Mouse (Mus musculus): ENCODE results near the gene Dhrs3. TPM values are rescaled to one million over a fixed set of nuclear protein-coding genes. Genes with fewer than 3 reads are reported as not detected.

The Dhrs3 gene
- total RNA-seq, 2 experiments from 2014 or later: 114 to 133 TPM

DNA sequence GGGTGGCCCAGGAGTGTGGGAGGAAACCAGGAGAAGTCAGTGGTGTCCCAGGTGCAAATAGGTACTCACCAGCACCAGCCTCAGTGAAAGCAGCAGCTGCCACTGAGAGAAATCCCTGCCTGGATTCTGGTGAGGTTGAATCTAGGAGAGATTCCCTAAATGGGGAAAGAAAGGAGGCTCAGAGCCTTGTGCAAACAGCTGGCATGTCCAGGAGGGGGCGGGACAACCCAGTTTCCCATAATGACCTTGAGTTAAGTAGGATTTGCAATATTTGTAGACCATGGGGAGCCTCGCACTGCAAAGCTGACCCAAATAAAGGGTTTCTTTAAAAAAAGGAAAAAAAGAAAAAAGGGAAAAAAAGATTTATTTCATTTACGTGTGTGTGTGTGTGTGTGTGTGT is 3.7 kb downstream of the Dhrs3 start:
- peak; percentile 83 to 84 for DNase-seq

DNA sequence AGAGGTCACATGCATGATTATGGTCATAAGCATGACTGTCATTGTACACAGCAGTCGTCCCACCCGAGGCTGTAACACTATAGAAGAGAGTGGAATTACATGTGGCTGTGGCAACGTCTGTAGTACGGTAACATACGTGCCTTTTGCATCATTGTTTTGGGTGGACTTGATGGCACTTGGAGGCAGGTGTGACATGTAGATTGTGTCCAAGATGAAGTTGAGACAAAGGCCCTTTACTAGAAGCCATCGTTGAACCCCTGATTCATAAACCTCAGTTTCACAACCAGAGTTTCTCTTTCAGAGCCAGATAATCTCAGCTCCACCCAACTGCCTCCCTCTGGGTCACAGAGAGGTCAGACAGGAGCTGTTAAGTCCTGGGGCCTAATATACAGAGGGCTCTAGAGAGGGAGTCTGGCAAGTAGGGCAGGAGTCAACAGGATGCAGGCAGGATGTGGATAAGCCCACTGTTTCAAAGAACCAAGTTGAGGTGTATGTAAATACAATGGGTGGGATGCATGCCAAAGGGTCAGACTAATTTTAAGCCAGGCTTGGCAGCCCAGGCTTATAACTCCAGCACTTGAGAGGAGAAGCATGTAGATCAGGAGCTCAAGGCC is 5.5 kb downstream of the Dhrs3 start:
- peak; percentile 83 to 93 for DNase-seq

DNA sequence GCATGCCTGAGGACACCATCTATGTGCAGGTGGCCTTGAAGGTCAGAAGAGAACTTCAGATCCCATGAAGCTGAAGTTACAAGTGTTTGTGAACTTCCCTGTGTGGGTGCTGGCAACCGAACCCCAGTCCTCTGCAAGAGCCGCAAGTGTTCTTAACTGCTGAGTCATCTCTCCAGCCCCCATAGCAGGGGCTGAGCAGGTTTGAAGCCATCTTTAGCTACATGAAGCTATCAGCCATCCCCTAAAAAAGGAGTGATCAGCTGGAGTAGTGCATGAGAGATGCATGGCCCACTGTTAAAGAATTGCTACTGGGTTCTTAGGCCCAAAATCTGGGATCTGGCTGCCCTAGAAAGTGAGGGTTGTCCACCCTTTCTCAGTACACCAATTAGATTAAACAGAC is 6.1 kb downstream of the Dhrs3 start:
- DNase-seq: no peak

DNA sequence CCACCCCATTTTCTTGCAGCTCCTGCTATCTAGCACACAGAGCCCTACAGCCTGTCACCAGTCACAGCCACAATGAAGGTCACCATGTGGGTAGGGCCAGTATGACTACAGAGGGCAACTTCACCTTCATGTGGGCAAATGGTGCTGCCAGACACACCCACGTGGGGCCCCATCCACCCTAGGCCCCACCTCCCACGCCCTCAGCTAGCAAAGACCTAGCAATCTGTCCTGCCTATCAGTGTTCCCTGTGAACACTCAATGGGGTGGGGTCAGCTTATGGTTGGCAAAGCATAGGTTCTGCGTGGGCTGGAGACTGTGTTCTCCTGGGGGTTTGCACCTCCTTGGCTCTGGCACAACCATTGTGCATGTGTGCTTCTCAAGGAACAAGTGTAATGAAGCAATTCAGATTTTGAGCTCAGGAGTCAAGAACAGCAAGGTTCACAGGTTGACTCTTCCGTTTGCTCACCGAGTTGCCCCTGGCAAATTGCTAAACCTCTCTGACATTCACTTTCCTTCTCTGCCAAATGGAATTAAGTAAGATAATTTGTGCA is 9.0 kb downstream of the Dhrs3 start:
- DNase-seq: peak in 1 of 2 experiments; percentile 42

DNA sequence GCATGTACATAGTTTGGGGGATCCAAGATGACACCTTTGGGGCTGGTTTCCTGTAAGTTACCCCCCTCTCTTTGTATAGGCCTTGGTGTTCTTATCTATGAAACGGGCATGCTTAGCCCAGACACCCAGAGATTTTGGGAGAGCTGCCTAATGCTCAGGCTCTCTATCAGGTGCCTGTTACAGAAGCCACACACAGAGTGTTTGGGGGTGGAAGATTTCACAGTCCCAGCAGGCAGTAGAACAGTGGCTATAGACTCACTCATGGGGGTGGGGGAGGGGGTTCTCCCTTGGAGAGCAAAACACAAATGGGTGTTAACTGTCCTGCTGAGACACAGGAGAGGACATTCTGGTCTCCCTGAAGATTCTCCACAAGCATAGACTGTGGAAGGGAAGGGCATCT is 10.5 kb downstream of the Dhrs3 start:
- DNase-seq: no peak

DNA sequence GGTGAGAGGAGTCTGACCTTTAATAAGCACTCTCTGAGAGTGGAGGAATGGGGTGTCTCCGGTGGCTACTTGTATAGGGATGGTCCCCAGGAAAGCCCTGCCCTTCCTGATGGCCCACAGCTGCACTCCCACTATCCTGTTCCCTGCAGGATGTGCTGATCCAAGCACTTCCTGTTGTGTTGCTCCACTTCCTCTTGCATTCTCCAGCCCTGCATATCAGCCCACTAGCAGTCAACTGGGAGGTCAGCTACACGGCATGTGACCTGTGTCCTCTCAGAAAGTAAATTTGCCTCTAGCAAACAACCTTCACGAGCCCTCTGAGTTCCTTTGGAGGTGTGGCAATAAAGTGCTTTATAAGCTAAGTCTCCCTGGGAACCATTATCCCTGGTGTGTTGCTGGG is 11.3 kb downstream of the Dhrs3 start:
- peak; percentile 76 to 92 for DNase-seq

DNA sequence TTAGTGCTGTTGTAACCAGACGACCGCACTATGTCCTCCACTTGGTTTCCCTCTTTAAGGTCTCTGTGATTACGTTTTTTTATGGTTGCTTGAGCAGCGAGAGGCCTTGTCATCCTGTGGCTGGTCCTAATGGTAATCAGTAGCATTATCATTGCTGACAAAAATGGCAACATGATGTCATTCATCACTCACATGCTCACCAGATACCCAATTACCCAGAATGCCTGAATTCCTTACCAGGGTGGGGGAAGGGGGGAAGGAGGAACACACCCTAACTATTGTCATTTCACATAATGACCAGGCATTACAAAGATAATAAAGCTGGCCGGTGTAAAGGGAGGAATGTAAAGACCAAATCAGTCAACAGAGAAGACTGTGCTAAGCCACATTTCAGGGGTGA is 12.5 kb downstream of the Dhrs3 start:
- DNase-seq: peak in 1 of 2 experiments; percentile 41

DNA sequence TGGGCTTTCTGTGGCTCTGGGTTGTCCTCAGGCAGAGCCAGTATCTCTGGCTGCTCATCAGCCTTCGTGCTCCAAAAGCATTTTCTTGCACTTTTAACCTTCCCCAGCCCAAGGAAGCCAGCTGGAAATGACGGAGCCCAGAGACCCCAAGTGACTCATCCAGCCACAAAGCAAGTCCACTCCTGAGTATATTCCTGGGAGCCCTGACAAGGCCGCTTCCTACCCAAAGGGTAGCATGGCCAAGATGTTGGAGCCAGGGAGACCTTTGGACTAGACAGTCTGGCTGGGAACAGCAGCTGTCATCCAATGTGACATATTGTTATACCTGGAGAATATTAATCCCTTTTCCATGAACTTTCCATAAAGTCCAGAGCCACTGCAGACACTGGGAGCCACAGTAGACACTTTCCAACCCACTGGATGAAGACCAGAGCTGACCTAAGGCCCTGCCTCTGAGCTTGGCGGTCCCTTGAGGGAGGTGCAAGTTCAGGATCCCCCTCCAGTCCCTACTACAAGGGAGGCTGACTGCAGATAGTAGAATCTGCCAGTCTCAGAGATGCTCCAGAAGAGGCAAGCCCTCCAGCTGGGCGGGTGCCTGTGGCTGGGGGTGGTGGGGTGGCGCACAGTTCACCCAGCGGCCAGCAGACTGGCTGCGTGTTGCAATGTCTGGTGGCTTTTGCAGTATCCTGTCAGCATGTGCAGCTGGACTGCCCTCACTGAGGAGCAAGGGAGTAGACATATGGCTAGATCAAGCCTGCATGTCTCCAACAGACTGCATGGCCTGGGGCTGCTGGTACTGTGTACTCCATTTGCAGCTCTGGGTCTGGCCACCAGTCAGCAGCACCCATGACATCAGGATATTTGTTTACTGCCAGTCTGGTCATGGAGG is 13.6 kb downstream of the Dhrs3 start:
- DNase-seq: peak; percentile 80 to 88

DNA sequence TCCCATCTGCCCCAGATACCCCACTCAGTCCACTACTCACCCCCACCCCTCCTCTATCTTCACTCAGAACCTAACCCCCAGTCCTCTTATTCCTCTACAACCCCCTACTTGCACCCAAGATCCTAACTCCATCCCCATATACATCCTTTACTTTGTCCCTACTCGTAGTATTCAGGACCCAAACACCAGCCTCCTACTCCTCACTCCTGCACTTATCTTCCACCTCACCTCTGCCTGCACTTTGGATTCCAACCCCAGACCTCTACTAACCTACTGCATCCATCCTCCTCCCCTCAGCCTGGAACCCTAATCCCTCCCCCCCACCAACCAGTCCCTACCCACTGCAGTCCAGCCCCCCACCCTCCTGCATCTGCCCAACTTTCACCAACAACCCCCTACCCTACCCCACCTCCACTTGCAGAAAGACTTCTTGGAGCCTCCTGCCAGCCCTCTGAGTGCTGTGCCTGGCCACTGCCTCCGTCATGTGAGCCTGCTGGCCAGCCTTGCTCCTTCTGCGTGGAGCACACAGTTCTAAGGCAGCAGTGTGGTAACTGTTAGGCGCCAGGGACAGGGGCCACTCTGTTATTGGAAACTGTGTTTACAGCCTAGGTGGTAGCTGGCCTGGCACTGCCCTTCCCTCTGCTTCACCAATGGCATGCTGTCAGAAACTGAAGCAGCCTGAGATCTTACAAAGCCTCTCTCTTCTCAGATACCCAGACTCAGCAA is 14.5 kb downstream of the Dhrs3 start:
- DNase-seq: peak; percentile 65 to 75

DNA sequence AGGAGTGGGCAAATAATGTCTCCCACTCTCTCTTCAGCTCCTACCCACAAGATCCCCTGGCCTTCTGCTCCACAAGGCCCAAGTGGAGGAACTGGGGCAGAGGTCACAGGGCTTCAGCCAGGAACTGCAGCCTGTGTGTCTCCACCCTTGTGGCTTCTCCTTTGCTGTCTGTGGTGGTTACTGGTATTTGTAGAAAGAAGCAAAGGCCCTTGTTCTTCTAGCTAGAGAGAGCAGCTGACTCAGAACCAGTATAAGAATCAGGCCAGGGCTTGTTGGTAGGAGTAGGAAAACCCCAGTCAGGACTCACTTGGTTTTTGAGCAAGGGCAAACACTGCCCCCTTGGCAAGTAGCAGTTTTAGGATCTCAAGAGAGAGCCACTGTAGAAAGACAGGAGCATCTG is 16.2 kb downstream of the Dhrs3 start:
- DNase-seq: peak; percentile 61 to 81

DNA sequence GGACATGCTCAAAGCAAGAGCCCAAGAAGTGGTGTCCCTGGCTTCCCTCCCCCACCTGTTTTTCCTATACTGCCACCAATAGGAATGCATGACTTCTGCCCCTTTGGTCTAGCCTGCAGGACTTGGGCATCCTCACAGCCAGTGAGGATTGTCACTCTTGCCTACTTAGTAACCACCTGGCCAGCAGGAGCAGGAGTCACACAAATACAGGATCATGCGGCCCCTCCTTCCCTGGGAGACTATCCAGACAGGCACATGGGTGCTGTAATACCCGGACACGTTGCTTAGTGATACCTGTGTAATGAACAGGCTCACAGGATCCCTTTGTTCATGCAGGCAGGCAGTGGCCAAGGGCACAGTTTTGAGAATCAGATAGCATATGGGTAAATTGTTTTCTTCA is 17.7 kb downstream of the Dhrs3 start:
- DNase-seq: no peak

DNA sequence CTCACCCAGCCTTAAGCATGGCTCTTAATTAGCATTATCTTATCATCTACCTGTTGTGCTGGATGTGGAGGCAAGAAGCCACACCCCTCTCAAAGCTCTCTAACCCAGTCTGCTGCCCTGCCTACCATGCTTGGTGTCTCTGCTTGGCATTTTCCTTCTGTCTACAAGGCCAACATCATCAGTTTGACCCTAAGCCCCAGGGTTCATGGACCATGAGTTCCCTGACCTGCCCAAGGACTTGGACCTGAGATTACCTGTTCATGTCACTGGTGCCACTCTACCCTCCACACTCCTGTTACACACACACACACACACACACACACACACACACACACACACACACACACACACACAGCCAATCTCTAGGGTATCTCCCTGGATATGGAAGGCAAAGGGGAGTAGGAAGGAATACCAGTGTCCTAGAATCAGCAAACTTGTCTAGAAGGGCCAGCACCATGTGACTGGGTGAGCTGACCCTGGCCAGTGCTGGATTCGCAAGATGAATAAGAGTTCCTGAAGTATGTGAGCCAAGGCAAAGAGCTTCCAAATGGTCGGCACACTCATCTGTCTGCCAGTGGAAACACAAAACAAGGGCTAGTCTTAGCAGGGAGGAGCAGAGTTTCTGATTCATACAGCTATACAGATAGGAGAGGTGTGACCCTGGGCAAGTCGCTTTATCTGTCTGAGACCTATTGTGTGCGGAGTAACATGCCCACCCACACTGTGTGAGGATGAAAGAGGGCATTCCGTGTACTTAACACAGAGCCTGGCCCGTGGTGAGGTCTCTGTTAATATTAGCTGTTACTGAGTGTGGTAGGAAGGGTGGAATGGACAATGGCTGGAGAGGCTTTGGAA is 20.9 kb downstream of the Dhrs3 start:
- DNase-seq: no peak

DNA sequence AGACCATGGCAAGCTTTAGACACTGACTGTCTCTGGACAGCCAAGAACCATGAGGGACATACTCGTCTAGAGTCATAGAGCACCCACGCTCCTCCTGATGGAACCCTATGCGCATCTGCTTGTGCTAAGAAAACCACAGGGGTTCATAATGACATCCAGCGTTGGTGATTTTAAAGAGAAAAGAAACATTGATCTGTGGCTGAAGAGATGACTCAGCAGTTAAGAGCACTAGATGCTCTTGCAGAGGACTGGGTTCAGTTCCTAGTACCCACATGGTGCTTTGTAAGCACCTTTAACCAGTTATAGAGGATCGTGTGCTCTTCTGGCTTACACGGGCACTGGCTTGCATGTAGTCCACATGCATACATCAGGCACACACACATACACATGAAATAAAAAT is 23.9 kb downstream of the Dhrs3 start:
- no peak for DNase-seq

DNA sequence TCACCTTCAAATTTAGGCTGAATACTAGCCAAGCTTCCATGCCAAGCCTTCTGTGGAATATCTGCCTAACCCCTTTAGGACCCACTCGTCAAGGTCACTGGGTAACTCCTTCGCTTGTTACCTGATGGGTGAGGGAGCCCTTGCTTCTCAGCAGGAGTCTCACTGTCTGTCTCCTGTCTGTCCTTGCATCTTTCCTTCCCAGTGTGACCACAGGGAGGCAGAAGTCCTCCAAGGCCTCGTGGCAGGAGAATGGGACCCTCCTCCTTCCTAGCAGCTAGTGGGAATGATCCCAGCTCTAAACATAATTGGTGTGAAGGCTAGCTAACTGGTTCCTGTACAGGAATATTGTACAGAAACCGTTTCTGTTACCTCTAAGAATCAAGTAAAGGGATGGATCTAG is 24.5 kb downstream of the Dhrs3 start:
- DNase-seq: no peak

DNA sequence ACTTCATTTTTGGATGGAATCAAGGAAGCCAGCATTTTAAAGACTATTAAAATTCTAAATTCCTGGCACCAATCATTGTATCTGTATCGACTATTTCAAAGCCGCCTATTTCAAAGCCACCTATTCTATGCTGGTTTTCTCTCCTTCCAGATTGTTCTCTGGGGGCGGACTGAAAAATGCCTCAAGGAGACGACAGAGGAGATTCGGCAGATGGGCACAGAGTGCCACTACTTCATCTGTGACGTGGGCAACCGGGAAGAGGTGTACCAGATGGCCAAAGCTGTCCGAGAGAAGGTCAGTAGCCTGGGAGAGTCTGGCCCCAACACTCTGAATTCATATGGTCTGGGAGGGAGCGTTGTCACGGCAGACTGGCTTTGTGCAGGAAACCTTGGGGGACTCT is 25.9 kb downstream of the Dhrs3 start:
- no peak for DNase-seq

DNA sequence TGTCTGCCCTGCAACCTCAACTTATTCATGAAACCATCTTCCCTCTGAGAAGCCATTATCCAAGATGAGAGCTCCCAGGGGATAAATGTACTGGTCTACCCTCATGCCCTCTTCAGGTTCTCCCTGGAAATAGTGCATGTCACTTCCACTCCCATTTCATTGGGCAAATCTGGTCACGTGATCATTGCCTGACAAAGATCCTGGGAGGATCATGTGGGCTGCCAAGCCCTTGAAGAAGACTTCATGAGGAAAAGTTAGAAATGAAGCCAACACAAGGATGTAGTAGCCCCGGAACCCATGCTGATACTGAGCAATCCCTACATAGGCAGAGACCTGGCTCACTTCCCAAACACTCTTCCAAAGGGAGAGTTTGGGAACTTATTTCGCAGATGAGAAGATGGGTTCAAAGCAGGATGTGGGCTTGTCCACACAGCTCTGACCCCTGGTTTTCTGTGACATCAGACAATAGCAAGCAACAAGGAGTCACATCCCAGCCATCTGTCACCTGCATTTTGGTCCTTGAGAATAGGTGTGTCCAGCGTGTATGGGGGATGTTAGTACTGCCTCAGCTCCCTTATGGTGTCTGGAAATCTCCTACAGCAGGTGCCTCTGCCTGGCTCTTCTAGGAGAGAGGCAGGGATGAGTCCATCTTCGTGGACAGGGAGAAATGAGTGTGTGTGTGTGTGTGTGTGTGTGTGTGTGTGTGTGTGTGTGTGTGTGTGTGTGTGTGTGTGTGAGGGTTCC is 36.2 kb downstream of the Dhrs3 start:
- DNase-seq: no peak

DNA sequence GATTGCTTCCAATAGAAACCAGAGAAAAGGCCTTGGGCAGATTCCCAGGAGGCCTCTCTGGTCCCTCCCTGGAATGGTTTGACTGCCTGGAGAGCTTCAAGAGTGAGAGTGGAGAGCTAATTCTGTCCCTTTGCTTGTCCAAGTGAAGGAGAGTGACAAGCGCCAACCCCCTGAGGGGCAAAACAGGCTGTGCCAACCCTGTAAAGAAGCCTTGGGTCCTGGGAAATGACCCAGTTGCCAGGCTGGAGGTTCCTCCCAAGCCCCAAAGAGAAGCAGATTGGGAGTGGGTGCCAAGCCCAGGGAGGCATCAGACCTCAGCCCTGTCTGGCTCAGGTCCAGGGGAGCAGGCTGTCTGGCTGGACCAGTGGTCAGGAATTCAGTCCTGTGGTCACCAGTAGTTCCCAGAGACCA is 37.2 kb downstream of the Dhrs3 start:
- DNase-seq: peak; percentile 83 to 84

DNA sequence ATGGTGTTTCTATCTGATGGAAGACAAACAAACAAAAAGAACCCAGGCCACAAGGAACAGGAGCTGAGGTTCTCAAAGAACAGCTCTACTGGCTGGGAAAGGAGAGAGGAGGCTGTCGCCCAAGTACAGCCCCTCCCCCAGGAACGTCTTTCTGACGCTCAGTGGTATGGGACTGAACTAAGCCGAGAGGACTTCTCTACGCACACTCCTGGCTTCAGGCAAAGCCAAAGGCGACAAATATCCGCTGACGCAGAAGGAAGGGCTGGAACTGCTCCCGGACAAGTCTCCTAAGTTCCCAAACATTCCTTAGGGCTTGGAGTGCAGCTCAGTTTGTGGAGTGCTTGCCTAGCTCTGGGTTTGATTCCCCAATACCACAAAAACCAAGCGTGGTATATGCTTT is 37.7 kb downstream of the Dhrs3 start:
- DNase-seq: peak; percentile 92 to 96

DNA sequence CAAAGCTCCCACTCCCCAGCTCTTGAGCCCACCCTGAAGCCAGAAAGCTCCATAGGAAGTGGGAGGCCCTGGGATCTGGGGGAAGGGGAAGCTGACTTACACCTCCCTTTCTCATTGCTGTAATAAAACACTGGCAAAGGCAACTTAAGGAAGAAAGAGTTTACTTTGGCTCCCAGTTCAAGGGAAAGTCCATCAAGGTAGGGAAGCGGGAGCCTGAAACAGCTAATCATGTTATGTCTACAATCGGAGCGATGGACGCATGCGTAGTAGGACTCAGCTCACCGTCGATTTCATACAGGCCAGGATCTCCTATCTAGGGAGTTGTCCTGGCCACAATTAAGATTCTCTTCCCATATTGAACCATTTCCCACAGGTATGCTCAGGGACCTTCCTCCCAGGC is 38.5 kb downstream of the Dhrs3 start:
- peak in 1 of 2 experiments; percentile 42 for DNase-seq

DNA sequence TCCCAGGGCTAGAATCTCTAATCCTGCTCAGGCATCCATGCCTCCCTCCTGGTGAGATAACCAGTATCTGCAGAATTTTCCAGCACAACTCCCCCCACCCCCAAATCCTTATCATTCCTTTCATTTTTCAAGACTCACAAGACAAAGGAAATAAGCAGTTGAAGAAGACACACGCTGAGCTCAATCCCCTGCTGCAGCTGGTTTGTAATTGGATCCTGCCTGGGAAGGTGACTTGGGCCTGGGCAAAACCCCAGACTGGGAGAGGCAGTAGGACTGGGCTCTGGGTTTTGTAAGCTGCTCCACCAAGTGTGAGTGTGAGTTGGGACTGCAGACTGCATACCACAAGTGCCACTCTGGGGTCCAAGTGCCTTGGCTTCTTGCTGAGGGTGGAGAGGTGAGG is 41.9 kb downstream of the Dhrs3 start:
- DNase-seq: no peak

DNA sequence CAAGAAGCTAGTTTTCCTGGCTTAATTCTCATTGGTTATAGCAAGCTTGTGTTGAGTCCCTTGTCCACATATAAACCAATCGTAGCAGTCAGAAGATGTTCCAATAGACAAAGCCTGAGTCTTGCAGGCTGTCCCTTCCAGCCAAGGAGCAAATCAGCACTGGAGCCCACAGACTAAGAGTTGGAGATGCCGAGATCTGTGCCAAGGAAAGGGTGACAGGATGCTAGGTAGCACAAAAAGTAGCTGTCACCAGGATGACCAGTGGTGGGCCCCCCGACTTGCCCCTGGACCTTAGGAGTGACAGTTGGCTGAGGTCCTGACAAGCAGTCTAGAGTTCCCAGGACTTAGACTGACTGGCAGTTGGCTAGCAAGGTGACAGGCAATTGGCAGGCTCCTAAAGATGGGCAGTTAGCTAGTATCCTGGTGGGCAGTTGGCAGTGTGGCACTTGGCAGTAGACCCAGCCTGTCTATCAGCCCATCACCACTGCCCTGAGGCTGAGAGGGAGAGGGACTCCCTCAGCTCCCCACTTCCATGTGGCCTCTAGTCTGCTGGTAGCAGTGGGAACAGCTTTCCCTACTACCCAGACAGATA is 44.0 kb downstream of the Dhrs3 start:
- no peak for DNase-seq

All from heart, adult 18-20 months (tissue).